Mouse (Mus musculus) adrenal gland, postnatal 14 days (tissue): ENCODE results near the gene Csgalnact2. TPM values are rescaled to one million over a fixed set of nuclear protein-coding genes. Genes with fewer than 3 reads are reported as not detected.

Experiments used
- DNase-seq: peaks from one replicate; pipeline ENCODE4 v3.0.0; 2021; ENCODE audit warnings: mixed read lengths
- long read RNA-seq, 2 experiments: library from polyadenylated mRNA; stranded (forward); transcript quantifications; one replicate each; pipeline ENCODE4 v2.0.0; 2021
- total RNA-seq: library from RNA; stranded (reverse); gene quantifications from 2 replicates; pipeline ENCODE4 v1.2.3, GENCODE M21; 2021

Csgalnact2 gene
- 16.8 and 17.4 TPM in 2 replicates for total RNA-seq
- long read RNA-seq, experiment 1, transcript Csgalnact2-201 (8 exons, 3,661 nt) = major isoform, 17 of 20 reads
- long read RNA-seq, experiment 1, partial matches to known transcripts = 1 of 20 reads
- long read RNA-seq, experiment 1, other reads (novel, unspliced or antisense) = 2 of 20 reads
- long read RNA-seq, experiment 2, transcript Csgalnact2-201 (8 exons, 3,661 nt) = major isoform, 5 of 7 reads
- long read RNA-seq, experiment 2, partial matches to known transcripts = 0 of 7 reads
- long read RNA-seq, experiment 2, other reads (novel, unspliced or antisense) = 2 of 7 reads

DNA sequence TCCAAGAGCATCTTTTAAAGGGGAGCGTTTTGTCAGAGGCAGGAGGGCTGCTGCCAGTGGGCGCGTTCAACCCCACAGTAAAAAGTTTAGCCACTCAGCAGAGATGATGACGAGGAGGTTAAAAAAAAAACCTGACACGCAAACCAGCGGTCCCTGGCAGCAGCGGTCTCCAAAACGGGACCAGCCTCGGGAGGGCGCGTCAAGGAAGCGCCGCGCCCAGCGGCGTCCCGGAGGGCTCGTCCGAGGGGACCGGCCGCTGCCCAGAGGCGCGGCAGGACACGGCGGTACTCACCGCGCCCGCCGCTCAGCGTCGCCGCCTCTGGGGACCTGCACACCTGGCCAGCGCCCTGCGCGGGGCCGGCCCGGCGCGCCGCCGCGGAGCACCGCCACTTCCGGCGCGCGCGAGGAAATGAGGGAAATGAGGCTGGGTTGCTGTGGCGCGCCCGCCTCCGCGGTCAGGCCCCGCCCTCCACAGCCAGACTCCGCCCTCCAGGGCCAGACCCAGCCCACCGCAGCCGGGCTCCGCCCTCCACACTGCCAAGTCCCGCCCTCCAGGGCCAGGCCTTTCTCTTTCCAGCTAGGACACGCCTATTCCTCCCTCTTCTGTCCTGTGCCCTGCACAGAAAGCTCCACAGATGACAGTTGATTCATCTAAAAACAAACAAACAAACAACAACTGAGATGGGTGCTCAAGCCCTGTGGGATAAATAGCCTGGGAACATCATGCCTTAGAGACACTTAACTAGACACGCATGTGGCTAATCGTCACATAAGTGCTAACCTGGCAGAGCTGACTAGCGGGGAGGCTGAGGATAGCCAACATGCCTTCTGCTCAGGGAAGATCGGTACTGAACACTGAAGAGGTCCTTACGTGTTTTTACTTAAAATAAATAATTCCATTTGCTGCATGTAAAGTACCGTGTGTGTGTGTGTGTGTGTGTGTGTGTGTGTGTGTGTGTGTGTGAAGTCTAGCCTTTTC is at the start of gene Csgalnact2:
Gene Csgalnact2, minus strand, starts transcription at position 410 of the 979 bp plus-strand sequence.
- peak; percentile 98 for DNase-seq

DNA sequence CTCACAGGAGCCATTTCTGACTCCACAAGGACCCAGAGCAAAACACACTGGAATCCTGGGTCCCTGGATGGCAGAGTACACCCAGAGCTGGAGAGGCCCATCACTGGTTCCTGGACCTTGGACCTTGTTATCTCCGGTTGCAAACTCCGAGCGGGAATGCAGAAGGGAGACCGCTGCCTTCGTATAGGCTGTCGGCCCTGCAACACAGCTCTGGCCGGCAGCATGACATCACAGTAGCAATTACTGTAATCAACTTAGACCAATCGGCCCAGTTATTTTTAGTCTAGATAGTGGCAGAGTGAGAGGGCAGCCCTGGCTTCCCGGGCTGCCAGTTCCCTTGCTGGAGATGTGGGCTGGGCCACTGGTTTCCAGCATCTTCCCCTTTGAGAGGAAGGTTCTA is 49.7 kb upstream of the Csgalnact2 start:
- no peak for DNase-seq

GRCm38 (mm10) chr6:118187285-118187641 is 48.3 kb upstream of the Csgalnact2 start:
- no peak for DNase-seq

DNA sequence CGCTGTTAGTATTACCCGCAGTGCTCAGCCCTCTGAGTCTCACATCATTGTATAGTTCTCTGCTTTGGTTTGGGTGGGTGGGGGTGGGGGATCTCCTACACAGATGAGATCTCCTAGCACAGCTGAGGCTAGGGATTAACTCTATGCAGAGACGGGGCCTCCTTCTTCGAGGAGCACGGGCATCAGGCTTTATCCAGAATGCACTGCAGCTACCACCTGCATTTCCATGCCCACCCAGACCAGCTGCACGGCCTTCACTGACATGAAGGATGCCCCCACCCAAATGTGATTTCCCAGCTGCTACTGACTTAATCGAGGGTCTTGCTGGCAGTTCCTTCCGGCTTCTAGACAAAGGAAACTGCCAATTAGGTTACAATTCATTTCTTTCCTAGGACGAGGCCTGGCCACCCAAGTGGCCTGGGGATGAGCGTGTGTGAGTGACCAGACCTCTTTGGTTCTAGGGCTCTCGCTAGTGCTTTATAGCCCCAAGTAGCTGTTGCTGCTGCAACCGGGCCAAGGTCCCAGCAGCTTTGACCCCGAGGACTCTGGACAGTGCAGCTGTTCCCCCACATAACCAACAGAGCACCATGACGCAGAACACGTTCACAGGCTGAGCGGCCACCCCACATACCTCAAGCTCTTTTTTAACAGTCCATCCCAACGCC is 47.8 kb upstream of the Csgalnact2 start:
- no peak for DNase-seq

- DNase-seq = peak; percentile 29
Observed at GRCm38 (mm10) chr6:118184126-118184525, 45.2 kb upstream of the Csgalnact2 start.

DNA sequence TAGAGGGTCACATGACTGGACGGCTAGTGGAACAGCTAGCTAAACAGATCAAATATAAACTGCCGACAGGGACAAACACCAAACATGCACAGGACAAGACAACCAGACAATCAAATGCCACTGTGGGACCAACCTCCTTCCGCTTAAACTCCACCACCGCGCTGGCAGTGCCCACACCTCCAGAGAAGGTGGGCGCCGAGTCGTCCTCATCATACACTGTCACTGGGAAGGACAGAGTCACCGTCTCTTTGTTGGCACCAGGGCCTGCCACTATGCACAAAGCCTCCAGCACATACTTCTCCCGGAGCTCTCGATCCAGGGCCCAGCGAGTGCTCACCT is 41.1 kb upstream of the Csgalnact2 start:
- no peak for DNase-seq

DNA sequence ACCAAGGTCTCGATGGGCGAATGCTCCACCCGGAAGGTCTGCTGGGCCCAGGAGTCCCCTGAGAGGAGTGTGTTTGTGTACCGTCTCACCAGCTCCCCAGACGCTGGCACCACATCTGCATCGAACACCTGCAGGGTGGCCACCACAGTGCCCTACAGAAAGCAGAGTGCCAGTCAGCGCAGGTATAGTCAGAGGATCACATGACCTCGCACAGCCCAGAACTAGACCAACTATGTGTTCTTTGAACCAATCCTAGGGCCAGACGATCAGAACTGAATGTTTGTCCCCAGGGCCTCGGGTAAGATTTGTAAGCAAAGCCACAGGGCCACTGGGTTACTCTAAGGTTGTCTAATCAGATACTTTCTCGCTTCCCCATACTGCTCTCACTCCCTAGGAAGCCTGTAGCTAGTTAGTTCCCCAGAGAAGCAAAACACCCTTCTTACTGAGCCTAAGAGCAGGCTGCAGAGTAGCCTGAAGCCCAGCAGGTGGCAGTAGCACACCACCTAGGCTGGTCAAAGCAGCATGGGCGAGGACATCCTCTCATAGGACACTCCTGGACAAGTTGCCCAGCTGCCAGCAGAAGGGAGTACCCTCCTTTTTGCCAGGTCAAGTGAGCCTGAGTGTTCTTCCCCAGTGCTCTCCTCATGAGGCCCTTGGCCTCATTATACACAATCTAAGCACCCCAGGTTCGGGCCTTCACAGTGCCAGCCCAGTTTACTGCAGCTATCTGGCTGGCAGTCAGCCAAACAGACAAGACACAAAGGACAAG is 40.6 kb upstream of the Csgalnact2 start:
- peak; percentile 84 for DNase-seq

DNA sequence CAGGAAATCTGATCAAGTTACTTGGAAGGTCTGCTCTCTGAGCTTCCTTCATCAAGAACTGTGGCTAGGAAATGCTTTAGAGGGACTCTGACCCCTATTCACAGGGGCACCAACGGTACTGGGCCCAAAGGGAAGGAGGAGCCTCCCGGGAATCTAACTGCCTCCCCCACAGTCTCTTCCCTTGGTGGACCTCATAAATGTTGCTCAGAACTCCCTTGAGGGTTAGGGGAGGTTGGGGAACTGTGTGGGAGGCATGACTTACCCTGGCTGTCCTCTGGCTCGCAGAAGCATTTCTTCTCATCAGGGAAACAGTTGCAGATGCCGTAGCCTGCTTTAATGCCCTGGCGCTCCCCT is 35.0 kb upstream of the Csgalnact2 start:
- DNase-seq = no peak

- DNase-seq = no peak
Observed at GRCm38 (mm10) chr6:118173251-118173974, 34.5 kb upstream of the Csgalnact2 start.

DNA sequence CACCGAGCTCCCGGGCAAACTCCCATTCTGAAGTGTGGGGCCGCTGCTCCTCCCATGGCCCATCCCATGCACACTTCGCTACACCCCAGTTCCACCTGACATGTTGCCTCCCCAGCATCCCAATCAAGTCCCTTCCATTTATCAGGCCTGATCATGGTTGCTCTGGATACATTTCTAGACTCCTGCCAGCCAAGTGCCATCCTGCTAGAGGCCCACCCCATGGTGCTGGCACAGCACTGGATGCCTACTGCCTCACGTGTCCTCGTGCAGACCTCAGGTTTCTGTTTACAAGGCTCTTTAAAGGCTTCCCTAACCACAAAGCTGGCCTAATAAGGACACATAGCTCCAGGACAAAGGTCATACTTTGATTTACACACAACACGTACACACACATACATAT is 32.4 kb upstream of the Csgalnact2 start:
- DNase-seq = no peak

- DNase-seq = no peak
Observed at GRCm38 (mm10) chr6:118168106-118168505, 29.2 kb upstream of the Csgalnact2 start.

- no peak for DNase-seq
Observed at GRCm38 (mm10) chr6:118167013-118167412, 28.1 kb upstream of the Csgalnact2 start.

DNA sequence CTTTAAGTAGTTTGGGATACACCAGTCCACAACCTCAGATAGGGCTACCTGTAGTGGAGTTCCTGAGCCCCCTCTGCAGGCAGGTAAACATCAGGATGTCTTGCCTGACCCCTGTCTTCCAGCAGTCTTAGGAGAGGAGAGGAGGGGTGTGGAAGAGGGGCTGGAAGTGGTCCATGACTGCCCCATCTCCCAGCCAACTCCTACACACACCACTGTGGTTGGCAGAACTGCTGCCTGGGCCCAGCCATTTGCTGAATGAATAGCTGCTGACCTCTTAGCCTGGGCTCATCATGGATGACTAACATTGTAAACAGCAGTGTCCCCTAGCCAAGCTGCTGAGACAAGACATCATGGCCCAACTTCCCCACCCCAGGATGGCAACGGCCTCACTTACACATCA is 26.6 kb upstream of the Csgalnact2 start:
- no peak for DNase-seq

DNA sequence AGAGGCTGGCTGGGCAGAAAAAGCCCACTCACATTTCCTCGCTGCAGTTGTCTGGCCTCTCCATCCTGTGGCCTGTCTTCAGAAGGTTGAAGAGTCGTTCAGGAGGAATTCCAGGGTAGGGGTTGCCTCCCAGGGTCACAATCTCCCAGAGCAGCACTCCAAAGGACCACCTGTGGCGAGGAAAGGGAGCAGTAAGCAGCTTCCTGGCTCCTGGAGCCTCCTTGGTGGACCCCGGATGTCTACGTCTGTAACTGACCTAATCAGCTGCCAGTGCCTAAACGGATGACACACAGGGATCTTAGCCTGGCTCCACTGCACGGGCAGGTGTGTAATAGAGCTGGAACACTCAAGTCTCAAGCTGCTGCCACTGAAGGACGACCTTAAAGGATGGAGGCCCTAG is 25.8 kb upstream of the Csgalnact2 start:
- no peak for DNase-seq

DNA sequence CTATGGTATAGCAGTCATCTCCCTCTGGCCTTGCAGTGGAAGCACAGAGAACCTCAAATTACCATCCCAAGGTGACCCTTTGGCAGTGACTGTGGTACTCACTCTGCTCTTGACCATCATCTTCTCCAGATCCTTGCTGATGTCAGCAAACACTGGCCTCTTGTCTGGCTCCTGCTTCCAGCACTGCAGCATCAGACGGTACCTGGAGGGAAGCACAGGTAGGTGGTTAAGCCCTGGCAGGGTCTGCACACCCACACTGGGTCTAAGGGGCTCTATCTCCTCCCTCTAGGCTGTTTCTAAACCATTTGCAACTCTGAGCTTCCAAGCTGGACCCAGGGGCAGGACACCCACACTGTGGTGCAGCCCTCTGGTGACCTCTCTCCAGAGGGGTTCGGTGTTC is 24.1 kb upstream of the Csgalnact2 start:
- no peak for DNase-seq

- DNase-seq = no peak
Observed at GRCm38 (mm10) chr6:118162457-118163082, 23.6 kb upstream of the Csgalnact2 start.

- no peak for DNase-seq
Observed at GRCm38 (mm10) chr6:118153091-118153490, 14.2 kb upstream of the Csgalnact2 start.

- no peak for DNase-seq
Observed at GRCm38 (mm10) chr6:118150988-118151387, 12.0 kb upstream of the Csgalnact2 start.

GRCm38 (mm10) chr6:118150538-118150937 is 11.6 kb upstream of the Csgalnact2 start:
- no peak for DNase-seq

DNA sequence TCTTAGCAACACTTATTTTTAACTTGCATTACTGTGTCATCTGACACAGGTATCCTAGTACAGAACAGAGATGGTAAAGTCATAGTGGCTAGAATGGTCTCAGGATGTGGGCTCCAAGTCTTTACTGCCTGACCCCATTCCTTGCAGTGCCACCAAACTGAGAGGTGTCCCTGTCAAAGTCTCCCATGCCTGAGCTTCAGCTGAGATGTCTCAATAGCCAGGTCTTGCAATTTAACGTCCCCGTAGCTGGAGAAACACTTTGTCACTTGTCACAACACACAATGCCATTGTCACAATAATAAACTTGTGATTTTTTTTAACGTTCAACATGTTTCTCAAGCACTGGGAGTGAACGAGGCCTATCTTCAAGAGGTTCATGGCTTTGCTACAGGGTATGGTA is 11.2 kb upstream of the Csgalnact2 start:
- no peak for DNase-seq

DNA sequence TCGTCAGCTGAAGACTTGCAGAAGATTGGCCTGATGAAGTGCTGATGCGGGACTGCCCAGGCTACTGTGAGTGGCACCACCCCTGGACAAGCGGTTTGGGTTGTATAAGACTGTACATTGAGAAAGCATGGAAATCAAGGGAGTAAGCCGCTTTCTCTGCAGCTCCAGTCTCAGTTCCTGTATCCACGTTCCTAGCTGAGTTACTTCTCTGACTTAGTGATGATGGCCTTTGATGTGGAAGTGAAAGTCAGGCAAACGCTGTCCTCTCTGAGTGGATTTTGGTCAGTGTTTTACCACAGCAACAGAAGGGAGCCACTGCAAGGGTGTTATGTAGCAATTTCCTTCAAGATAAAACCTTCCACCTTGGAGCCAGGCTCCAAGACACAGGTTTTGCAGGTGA is 2.0 kb upstream of the Csgalnact2 start:
- no peak for DNase-seq
